Mouse (Mus musculus): Measurements from ENCODE around the gene Sf3b3. TPM values are rescaled to one million over a fixed set of nuclear protein-coding genes. Genes with fewer than 3 reads are reported as not detected.
"Not testable (repeated sequence)": the region's sequence is repeated elsewhere in the genome, so short reads cannot be mapped to it uniquely, and the experiment has no call there.

Gene Sf3b3
- 184 and 205 TPM in 2 replicates for total RNA-seq (2017)

DNA sequence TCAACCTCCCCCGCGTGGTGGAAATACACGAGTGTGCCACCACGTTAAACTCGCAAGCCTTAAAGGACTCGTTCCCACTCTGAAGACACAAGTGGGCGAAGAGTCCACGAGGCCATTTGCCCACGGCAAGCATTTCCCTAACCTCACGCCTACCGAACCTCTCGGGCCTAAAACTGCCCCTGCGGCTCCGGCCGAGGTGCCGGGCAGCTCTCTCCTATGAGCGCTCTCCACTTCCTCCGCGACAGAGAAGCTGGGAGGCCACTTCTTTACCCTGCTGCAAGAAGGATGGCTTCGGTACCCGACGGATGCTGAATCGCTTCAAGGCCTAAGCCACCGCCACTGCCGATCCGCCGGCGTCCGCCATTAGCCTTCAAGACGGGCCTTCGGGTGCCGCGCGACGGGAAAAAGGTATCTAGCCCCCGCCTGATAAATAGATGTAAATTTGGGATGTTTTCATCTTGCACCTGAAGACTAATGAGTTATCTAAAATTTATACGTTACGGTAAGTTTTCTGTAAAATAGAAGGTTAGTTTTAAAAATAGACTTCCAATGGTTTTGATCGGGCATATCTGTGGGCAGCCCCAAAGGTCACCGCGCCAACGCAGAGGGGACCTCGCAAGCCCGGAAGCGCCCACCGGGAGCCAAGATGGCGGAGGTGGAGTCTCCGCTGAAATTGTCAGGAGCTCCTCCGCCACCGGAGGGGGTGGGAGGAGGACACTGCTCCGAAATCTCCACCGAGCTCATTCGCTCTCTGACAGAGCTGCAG is at the start of gene Sf3b3, which contains the start of gene Cog4:
Gene Sf3b3 (minus strand): TSS at position 383 of the 766 bp plus-strand sequence.
Gene Cog4 (plus strand): TSS at position 196 of the 766 bp plus-strand sequence.
- ATAC-seq (replicated peaks in 1 of 2; ENCODE audit: insufficient read depth in 1 of 2, low FRiP score in 2 of 2, low TSS enrichment in 1 of 2, low read depth in 1 of 2, poor library complexity in 2 of 2, severe bottlenecking in 2 of 2): peak; percentile 90 to 92

DNA sequence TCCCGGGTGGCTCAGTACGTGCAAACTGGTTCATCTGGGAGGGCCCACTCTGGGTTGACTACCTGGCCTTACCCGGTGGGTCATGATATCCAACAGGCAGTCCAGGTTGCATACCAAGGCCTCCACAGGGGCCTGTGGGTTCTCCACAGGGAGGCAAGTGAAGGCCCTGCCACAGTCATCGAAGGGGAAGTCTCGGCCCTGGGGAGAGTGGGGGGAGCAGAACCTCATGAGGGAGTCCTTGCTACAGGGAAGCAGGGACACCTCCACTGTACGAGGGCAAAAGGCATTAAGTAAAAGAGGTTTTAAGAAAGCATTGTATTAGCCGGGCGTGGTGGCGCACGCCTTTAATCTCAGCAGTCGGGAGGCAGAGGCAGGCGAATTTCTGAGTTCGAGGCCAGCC is 49.2 kb upstream of the Sf3b3 start:
- no peak for ATAC-seq (replicated peaks in 1 of 2; ENCODE audit: insufficient read depth in 1 of 2, low FRiP score in 2 of 2, low TSS enrichment in 1 of 2, low read depth in 1 of 2, poor library complexity in 2 of 2, severe bottlenecking in 2 of 2)

DNA sequence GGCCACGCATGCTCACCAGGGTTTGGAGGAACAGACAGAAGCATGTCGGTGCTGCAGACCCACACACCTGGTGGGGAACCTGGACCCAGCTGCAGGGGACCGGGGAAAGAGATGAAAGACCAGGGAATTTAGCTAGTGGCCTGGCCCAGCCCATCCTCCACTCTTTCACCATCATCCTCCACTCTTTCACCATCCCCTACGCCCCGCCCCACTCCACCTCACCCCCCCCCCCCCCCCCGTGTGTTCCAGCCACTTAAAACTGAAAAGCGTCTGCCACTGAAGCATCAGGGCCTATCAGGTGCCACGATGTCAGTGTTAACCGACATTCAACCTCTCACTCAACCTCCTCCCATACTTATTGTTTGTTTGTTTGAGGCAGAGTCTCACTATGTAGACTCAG is 48.7 kb upstream of the Sf3b3 start:
- no peak for ATAC-seq (replicated peaks in 1 of 2; ENCODE audit: insufficient read depth in 1 of 2, low FRiP score in 2 of 2, low TSS enrichment in 1 of 2, low read depth in 1 of 2, poor library complexity in 2 of 2, severe bottlenecking in 2 of 2)

DNA sequence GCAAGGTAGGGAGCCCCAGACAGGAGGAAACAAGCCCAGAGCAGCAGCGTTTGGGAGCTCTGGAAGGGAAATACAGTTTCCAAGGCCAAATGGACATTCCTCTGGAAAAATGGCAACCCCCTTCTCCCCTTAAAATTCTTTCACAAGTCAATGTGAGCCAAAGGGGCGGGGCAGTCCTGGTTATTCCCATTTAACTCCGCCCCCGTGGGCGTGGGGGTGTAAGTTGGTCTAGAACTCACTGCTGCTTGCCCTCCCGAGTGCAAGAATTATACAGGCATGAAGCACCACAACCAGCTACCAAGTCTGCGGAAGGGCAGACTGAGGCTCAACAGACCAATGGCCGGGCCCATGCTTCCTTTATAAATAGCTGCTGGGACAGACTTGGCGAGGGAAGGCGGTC is 48.3 kb upstream of the Sf3b3 start:
- no peak for ATAC-seq (replicated peaks in 1 of 2; ENCODE audit: insufficient read depth in 1 of 2, low FRiP score in 2 of 2, low TSS enrichment in 1 of 2, low read depth in 1 of 2, poor library complexity in 2 of 2, severe bottlenecking in 2 of 2)

DNA sequence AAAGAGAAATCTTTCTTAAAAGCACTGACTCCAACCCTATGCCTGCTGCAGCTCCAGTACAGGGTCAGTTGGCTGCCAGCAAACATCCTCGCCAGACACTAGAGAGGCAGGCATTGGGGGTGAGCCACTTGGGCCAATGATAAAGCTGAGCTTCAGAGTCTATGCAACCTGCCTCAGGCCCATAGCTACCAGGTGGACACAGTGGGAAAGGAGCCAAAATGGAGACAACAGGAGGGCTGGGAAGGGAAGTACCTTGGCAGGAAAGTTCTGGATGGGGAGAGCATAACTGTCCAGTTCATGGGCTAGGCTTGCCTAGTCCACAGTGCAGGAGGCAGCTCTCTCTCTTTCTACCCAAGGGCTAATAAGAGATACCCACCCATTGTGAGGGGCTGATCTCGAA is 46.3 kb upstream of the Sf3b3 start:
- ATAC-seq (replicated peaks in 1 of 2; ENCODE audit: insufficient read depth in 1 of 2, low FRiP score in 2 of 2, low TSS enrichment in 1 of 2, low read depth in 1 of 2, poor library complexity in 2 of 2, severe bottlenecking in 2 of 2): no peak

DNA sequence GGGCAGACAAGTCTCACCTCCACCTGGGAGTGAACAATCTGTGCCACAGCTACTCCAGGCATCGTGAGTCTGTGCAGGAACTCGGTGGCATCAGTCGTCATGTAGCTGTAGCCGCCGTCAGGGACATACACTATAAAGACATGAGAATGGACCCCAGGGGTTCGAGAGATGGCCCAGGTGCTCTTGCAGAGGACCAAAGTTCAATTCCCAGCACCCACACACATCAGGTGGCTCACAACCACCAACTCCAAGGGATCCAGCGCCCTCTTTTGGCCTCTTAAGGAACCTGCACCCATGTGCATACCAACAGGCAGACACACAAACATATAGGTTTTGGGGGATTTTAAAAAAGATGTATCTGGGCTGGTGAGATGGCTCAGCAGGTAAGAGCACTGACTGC is 45.5 kb upstream of the Sf3b3 start:
- ATAC-seq (replicated peaks in 1 of 2; ENCODE audit: insufficient read depth in 1 of 2, low FRiP score in 2 of 2, low TSS enrichment in 1 of 2, low read depth in 1 of 2, poor library complexity in 2 of 2, severe bottlenecking in 2 of 2): no peak

DNA sequence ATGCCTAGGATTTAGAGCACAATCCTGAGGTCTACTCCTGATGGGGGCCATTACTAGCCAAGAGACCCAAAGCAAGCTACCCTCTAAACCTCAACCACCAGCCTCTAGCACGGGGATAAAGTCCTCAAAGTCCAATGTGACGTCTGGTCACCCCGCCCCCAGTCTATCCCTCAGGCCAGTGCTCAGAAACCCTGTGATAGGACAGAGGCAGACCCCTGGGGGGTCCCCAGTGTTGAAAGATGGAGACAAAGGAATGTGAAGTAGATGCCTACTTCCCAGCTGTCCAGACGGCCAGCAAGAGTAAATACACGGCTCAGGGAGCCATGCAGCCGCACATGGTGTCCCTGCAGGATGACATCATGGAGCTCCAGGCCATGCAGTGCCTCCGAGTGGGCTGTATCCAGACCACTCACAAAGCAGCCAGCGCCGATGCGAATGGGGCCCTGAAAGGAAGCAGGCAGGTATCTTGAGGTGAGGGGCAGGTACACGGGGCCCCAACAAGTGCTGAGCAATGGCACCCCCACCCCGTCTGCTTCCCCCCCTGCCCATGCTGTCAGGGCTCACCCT is 43.4 kb upstream of the Sf3b3 start:
- no peak for ATAC-seq (replicated peaks in 1 of 2; ENCODE audit: insufficient read depth in 1 of 2, low FRiP score in 2 of 2, low TSS enrichment in 1 of 2, low read depth in 1 of 2, poor library complexity in 2 of 2, severe bottlenecking in 2 of 2)

DNA sequence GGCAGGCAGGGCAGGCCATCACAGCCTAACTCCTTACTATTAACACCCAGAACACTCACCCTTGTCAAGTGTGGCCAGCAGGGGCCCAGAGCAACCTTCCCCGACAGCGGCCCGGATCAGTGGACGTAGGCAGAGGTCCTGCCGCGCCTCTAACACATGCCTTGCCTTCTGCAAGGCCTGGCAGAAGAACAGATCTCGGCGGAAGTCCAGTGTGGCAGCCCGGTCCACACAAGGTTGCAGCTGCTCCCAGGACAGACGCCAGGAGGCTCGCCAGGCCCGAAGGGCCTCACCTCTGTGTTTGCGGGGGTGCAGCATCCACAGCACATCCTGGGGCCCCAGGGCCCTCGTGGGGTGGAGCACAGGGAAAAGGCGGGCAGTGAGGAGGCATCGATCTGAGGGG is 42.3 kb upstream of the Sf3b3 start:
- ATAC-seq (replicated peaks in 1 of 2; ENCODE audit: insufficient read depth in 1 of 2, low FRiP score in 2 of 2, low TSS enrichment in 1 of 2, low read depth in 1 of 2, poor library complexity in 2 of 2, severe bottlenecking in 2 of 2): no peak

DNA sequence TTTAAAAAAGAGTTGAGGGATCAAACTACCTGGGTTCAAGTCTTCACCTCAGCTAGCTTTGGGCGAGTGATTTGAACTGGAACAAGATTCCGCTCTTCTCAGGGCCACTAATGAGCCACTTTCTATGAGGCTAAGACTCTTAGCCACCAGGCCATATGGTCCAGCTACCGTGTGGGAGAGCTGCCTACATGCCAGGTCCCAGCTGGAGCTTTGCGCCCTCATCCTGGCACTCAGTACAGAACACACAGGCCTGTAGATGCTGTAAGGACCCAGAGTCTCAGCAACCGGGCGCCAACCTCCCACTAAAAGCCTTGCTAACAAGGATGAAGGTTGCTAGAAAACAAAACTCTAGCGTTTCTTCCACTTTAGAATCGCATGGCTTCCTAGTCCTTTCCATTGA is 41.9 kb upstream of the Sf3b3 start:
- ATAC-seq (replicated peaks in 1 of 2; ENCODE audit: insufficient read depth in 1 of 2, low FRiP score in 2 of 2, low TSS enrichment in 1 of 2, low read depth in 1 of 2, poor library complexity in 2 of 2, severe bottlenecking in 2 of 2): no peak

DNA sequence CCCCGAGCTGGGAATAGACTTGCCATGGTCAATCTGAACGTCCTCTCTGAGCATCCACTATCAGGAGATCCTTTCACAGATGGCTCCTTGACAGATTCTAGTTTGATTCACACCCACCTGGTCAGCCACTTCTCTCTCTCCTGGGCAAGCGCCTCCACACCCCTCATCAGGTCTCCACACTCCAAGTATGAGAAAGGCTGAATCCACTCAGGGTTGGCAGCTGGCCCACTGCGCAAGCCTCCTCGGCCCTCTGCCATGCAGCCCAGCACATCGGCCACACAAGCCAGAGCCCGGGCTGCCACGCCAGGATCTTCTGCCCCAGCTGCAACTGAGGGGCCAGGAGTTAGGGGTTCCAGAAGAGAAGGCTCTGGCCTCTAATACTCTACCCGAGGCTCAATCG is 41.0 kb upstream of the Sf3b3 start:
- ATAC-seq (replicated peaks in 1 of 2; ENCODE audit: insufficient read depth in 1 of 2, low FRiP score in 2 of 2, low TSS enrichment in 1 of 2, low read depth in 1 of 2, poor library complexity in 2 of 2, severe bottlenecking in 2 of 2): no peak

DNA sequence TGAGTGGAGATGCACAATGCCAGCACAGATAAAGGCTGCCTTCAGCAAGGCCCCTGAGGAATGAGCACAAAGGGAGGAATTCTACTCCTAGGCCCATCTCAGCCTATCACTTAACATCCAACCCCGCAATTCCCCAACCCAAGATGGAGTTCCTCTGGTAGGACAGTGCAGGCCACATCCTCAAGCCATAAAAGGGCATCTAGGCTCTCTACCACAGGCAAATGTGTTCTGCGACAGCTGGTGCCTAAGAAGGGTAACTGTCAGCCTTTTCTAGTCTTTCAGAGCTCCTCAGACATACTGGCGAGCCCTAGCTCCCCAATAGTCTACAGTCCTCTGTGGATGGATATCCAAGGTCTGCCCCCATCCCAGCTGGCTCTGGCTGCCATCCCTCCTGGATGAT is 40.0 kb upstream of the Sf3b3 start:
- no peak for ATAC-seq (replicated peaks in 1 of 2; ENCODE audit: insufficient read depth in 1 of 2, low FRiP score in 2 of 2, low TSS enrichment in 1 of 2, low read depth in 1 of 2, poor library complexity in 2 of 2, severe bottlenecking in 2 of 2)

DNA sequence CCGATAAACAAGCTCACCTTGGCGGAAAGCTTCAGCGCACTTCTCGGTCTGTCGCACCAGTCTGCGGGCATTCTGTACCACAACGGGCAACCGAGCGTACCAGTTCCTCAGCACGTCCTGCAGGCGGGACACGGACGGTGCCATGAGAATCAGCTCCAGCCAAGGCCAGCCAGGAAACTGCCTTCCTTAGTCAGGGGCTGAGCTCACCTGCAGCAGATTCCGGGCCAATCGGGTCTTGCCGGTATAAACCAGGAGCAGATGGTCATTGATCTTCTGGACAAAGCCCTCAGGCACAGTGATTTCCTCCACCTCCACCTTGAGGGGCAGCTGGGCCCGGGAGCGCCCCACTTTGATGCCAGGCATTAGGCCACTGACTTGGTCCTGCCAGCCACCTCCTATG is 37.2 kb upstream of the Sf3b3 start:
- ATAC-seq (replicated peaks in 1 of 2; ENCODE audit: insufficient read depth in 1 of 2, low FRiP score in 2 of 2, low TSS enrichment in 1 of 2, low read depth in 1 of 2, poor library complexity in 2 of 2, severe bottlenecking in 2 of 2): no peak

DNA sequence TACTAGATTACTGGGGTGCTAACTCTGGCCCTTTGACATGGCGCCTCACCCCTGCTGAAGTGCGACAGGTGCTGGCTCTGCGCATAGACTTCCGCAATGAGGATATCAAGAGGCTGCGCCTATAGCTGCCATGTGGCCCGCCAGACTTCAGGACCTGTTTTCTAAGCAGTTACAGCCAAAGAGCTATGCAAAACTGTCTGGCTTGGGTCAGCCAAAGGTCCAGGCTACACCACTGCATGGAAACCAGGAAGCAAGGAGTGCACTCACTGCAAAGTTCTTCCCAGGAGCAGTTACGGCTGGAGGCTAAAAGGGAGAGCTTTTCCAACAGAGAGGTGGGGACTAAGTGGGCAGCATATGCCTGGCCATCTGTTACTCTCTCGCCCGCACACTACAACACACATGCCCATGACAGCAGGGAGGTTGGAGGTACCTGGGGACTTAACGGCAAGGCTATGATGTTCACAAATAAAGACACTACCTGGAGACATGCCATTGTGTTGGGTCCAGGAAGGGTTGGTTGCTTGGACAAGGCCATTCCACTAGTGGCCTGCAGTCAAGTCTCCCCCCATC is 35.2 kb upstream of the Sf3b3 start:
- ATAC-seq (replicated peaks in 1 of 2; ENCODE audit: insufficient read depth in 1 of 2, low FRiP score in 2 of 2, low TSS enrichment in 1 of 2, low read depth in 1 of 2, poor library complexity in 2 of 2, severe bottlenecking in 2 of 2): no peak

DNA sequence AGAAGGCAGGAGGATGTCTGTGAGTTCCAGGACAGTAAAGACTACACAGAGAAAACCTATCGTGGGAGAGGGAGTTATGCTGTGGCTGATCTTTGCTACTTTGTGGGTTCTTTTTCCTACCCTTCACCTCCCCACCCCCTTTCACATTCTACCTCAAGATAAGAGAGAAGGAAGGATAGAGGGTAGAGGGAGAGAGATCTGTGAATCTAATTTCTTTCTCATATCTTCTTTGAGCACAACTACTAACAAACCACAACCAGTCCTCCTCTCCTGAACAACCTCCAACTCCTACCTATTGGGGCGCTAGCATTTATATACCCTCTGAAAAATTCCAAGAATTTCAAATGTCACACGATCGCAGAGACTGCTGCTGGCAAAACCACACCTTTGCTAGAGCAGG is 31.3 kb upstream of the Sf3b3 start:
- no peak for ATAC-seq (replicated peaks in 1 of 2; ENCODE audit: insufficient read depth in 1 of 2, low FRiP score in 2 of 2, low TSS enrichment in 1 of 2, low read depth in 1 of 2, poor library complexity in 2 of 2, severe bottlenecking in 2 of 2)

DNA sequence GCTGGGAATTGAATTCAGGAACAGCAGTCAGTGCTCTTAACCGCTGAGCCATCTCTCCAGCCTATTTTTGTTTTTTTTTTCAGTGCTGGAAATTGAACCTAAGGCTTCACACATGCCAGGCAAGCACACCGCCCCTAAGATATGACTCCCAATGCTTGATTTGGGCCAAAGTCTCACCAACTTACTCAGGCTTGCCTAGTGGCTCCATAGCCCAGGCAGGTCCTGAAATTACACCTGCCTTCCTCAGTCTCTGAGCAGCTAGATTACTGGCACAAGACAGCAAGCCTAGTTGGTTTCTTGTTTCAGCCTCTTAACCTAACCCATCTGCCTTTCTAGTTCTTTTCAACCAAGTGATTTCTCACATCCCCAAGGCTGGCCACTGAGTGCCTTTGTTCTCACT is 23.9 kb upstream of the Sf3b3 start:
- ATAC-seq (replicated peaks in 1 of 2; ENCODE audit: insufficient read depth in 1 of 2, low FRiP score in 2 of 2, low TSS enrichment in 1 of 2, low read depth in 1 of 2, poor library complexity in 2 of 2, severe bottlenecking in 2 of 2): no peak

DNA sequence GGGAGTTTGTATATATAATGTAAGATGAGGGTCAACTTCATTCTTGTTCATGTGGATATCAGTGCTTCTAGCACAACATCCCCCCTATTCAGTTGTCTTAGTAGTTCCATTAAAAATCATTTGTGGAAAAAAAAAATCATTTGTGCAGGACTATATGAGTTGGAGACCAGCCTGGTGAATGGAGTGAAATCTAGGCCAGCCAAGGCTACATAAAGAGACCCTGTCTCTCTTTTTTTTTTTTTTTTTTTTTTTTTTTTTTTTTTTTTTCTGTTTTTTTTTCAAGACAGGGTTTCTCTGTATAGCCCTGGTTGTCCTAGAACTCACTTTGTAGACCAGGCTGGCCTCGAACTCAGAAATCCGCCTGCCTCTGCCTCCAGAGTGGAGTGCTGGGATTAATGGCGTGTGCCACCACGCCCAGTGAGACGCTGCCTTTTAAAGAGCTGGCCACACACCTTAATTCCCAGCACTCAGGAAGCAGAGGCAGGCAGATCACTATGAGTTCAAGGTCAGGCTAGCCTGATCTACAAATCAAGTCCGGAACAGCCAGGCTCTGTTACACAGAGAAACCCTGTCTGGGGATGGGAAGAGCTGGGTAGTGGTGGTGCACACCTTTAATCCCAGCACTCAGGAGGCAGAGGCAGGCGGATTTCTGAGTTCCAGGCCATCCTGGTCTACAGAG is 14.9 kb upstream of the Sf3b3 start:
- not testable (repeated sequence) for ATAC-seq (replicated peaks in 1 of 2; ENCODE audit: insufficient read depth in 1 of 2, low FRiP score in 2 of 2, low TSS enrichment in 1 of 2, low read depth in 1 of 2, poor library complexity in 2 of 2, severe bottlenecking in 2 of 2)

DNA sequence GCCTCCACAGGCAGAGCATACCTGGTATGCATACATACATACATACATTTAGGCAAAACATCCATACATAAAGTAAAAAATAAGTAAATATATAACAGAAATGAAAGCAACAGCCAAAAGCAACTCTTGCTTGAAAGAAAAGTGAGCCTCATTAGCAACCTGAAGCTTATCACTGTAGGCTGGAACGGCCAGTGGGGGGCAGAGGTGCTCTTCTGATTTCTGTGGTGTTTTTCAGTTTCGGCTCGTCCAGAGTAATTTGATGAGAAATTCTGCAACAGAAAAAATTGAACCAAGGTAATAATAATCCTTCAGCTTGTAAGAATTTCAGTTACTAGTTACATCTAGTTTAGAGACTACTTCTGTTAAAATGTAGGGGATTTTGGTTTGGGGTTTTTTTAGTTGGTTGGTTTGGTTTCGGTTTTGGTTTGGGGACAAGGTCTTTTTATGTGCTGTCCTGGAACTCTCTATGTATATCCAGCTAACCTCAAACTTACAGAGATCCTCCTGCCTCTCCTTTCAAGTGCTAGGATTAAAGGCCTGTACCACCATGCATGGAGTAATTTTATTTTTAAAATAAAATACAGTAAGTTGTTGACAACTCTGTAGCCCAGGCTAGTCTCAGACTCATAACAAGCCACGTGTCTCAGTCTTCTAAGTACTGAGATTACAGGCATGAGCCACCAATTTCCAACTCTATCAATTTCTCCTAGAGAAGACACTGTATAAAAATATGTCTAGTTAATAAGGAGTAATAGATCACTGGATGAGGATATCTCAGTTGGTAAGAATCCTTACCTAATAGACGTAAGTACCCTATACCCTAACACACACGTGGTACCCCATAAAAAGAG is 13.3 kb upstream of the Sf3b3 start:
- ATAC-seq (replicated peaks in 1 of 2; ENCODE audit: insufficient read depth in 1 of 2, low FRiP score in 2 of 2, low TSS enrichment in 1 of 2, low read depth in 1 of 2, poor library complexity in 2 of 2, severe bottlenecking in 2 of 2): peak; percentile 37 to 69; a peak in 2 of 4 replicates

Measured in hematopoietic stem cell, adult 5-6 weeks (primary cell).